Mouse (Mus musculus) bone marrow macrophage, adult 2 months (primary cell): ENCODE results near the gene Helb.

Experiments
- CTCF ChIP-seq: IDR thresholded peaks from 2 replicates; pipeline ENCODE4 v1.5.1; 2012; ENCODE audit warnings: low read depth, mild to moderate bottlenecking, low read length, moderate library complexity
- POLR2A ChIP-seq: IDR thresholded peaks from 2 replicates; pipeline ENCODE4 v1.6.1; 2012; ENCODE audit warnings: mild to moderate bottlenecking, low read depth, low read length, borderline replicate concordance

DNA sequence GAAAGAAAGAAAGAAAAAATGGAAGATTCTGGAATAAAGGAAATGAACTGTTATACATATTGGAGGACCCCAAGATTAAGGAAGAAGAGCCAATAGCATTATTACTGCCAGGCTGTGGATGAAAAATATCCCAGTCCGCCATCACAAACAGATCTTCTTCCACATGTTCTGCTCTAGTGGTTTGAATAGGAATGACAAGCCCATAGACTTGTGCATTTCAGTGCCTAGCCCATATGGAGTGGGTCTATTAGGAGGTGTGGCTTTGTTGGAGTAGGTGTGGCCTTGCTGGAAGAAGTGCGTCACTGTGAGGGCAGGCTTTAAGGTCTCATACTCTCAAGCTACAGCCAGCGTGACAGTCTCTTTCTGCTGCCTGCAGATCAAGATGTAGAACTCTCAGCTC lies 10.9 kb upstream of the Helb start:
- TF ChIP-seq POLR2A: no peak
- no peak for TF ChIP-seq CTCF
